Mouse (Mus musculus) natural killer cell, adult 2 months (primary cell): Measurements from ENCODE around the gene Qtrt1.
"Not testable (repeated sequence)": the region's sequence is repeated elsewhere in the genome, so short reads cannot be mapped to it uniquely, and the experiment has no call there.

Source experiments
- DNase-seq, 2 experiments: peaks; one replicate each; pipeline ENCODE4 v3.0.0; 2022; ENCODE audit warnings: low spot score in 2 of 2

Qtrt1 gene

DNA sequence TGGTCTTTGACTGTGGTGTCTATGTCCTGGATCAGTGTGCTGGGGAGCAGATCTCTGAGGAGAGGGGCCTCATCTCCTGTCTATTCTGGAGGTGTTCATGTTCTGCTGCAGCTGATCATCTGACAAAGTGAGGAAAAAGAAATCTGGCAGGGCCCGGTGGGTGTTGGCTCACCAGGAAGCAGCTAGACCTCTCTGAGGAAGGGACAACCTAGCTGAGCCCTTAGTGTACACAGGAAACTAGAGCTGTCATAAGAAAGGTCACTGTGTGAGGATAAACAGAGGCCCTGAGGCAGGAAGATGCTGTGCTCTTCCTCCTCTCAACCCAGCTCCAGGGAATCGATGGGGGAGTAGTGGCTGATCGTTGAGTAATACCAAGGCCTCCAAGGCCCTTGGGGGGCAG, 38.6 kb downstream of the Qtrt1 start:
- peak; percentile 17 to 37 for DNase-seq

DNA sequence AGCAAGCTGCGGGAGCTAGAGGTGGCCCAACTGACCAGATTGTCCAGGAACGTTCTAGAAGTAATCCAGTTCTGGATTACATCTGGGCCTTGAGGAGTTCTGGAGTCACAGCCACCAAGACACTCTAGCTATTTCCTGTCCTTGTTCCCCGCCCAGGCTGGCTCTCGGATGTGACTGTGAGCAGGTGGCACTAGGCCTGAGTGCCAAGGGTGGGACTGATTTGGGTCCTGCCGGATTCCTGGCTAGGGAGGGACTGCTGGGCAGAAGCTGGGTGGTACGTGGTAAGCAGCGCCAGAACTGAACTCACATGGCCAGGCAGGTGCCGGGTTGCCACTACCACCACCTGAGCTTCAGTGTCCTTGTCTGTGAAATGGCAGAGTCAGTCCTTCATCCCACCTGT, 39.8 kb downstream of the Qtrt1 start:
- no peak for DNase-seq

DNA sequence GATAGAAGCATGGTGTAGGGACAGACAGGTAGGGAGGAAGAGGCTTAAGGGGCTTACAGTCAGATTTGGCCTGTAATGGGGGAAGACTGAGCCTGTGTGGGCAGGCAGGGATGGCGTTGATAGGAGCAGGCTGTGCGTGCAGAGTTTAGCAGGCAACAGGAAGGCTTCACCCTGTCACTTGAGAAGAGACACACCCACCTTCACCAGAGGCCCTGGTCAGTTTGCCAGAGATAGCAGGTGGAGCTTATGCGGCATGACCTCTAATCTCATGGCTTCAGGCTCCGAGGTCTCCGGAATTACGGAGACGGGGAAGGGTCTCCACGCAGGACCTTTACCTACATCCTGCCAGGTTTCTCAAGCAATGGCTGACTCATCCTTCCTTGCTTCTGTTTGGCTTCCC, 40.2 kb downstream of the Qtrt1 start:
- DNase-seq, result no peak

- no peak for DNase-seq
Observed at GRCm38 (mm10) chr9:21453003-21453402, 41.4 kb downstream of the Qtrt1 start.

DNA sequence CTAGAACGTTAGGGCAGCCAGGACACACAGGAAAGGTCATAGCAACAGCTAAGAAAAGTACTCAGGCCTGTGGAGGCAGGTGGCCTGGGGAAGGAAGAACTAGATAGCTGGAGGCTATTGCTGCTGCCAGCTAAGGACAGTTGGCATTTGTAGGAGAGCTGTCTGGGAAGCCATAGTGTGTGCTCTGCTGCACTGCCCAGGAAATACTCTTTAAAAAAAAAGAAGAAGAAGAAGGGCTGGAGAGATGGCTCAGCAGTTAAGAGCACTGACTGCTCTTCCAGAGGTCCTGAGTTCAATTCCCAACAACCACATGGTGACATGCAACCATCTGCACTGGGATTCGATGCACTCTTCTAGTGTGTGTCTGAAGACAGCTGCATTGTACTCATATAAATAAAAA, 41.8 kb downstream of the Qtrt1 start:
- DNase-seq, result no peak

DNA sequence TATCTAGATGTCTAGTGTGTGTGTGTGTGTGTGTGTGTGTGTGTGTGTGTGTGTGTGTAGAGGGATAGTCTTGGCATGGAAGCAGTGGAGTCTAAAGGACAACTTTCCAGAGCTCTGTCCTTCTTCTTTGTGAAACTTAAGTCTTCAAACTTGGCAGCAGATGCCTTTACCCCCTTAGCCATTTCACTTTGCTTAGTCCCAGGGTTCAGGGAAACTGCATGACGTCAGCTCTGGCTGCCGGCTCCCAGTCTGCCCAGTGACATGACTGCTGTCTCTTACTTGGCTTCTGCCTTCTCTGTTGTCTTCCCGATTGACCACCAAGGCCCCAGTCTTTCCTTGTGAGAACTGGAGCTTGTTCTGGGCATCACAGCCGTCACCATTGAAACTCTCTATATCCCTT, 42.9 kb downstream of the Qtrt1 start:
- no peak for DNase-seq

- no peak for DNase-seq
Observed at GRCm38 (mm10) chr9:21455103-21455770, 43.6 kb downstream of the Qtrt1 start.

DNA sequence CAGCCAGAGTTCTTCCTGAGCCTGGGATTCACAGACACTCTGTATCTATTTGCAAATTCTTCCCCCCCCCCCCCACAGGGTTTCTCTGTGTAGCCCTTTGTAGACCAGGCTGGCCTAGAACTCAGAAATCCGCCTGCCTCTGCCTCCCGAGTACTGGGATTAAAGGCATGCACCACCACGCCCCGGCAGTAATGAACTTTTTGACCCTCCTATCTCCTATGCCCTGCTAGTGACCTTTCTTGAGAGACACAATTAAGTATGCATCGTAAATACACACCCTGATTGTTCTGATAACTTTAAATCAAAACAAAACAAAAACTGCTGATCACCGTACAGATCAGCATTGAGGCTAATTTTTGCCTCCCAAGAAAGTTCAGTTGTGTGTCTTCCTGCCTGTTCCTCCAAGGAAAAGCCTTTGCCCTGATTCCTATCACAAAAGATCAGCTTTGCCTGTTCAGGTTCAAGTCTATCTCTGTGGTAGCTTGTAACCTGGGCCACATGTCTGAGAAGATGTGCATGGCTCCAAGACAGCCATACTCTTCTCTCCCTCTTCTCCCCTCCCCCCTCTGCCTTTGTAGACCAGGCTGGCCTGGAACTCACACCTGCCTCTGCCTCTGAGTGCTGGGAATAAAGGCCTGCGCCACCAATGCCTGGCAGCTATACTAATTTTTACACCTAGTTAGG, 44.8 kb downstream of the Qtrt1 start:
- DNase-seq, result no peak

- DNase-seq, result no peak
Observed at GRCm38 (mm10) chr9:21456930-21457634, 45.4 kb downstream of the Qtrt1 start.

- DNase-seq, result no peak
Observed at GRCm38 (mm10) chr9:21458821-21459220, 47.2 kb downstream of the Qtrt1 start.

GRCm38 (mm10) chr9:21460400-21460940, 48.8 kb downstream of the Qtrt1 start:
- no peak for DNase-seq

DNA sequence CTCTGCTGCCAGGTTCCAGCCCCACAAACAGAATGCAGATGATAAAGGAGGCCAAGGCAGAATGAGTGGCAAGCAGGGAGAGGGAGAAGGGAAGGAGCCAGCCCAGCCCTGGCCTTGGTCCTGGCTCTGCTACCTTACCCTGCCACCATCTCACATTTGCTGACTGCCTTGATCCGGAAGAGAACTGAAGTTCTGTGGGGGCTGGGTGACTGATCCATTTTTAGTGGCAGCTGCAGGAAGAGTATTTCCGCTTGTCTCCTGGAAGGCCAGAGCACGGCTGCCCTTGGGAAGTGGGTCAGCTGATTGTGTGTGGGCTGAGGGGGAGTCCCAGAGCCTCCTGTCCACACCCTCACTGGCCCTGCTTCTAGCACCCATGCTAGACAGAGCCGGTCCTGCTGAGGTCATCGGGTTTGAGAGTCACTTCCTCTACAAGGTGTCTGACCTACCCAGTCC, 51.5 kb downstream of the Qtrt1 start:
- DNase-seq, result peak; percentile 71 to 82

GRCm38 (mm10) chr9:21463766-21464564, 52.3 kb downstream of the Qtrt1 start:
- peak; percentile 9 to 22 for DNase-seq

GRCm38 (mm10) chr9:21464565-21464928, 52.9 kb downstream of the Qtrt1 start:
- DNase-seq, result not testable (repeated sequence)

GRCm38 (mm10) chr9:21469032-21470024, 57.7 kb downstream of the Qtrt1 start:
- peak; percentile 53 to 72 for DNase-seq
